Mouse (Mus musculus): Measurements from ENCODE around the gene Phlpp2. TPM values are rescaled to one million over a fixed set of nuclear protein-coding genes. Genes with fewer than 3 reads are reported as not detected.
A peak's percentile ranks its signal among the peaks of the same experiment; 100 is the strongest.

The Phlpp2 gene
- polyA plus RNA-seq (2015; fragmentation: Nextera tagmentation; extraction: Ambion mirVana): 1.6 and 1.8 TPM in 2 replicates

- no peaks in the 10 kb centered on the region for H3K9me3 ChIP-seq (replicated peaks; ENCODE audit: low read length)
- TF ChIP-seq CTCF (IDR thresholded peaks at IDR 0.05; ENCODE audit: low read depth): peak; percentile 58
- ATAC-seq (replicated peaks; ENCODE audit: low FRiP score, low read depth) (peak; percentile 97), DNase-seq (ENCODE audit: low spot score) (peak; percentile 96)
- WGBS: under 1% methylated on average over 37 of the region's 42 CpGs
- H3K9ac ChIP-seq (ENCODE audit: low read depth, low read length): peak within 1 kb of the TSS; percentile 84
- peak within 1 kb of the TSS; percentile 84 for H3K4me2 ChIP-seq (ENCODE audit: low read length)
- no peaks in the 10 kb centered on the region for H3K27me3 ChIP-seq (ENCODE audit: insufficient read depth, low read length)
- H3K36me3 ChIP-seq (ENCODE audit: insufficient read depth, low read length): no peaks in the 10 kb centered on the region
- H3K4me1 ChIP-seq (replicated peaks; ENCODE audit: insufficient read depth, low read length): no peaks in the 10 kb centered on the region; the same call in 1 of the 2 replicates
- H3K4me3 ChIP-seq (replicated peaks; ENCODE audit: low read depth, low read length): peak within 1 kb of the TSS; percentile 73
- H3K27ac ChIP-seq: peak within 1 kb of the TSS; percentile 89
Measured at GRCm38 (mm10) chr8:109868003-109868679, at the start of gene Phlpp2. Gene Phlpp2, plus strand, starts transcription at chr8:109868542.

- Histone ChIP-seq H3K27ac (0 out of 2 replicates have a peak overlapping the region, but pooled peaks have one; percentile 10), H3K4me1 (replicated peaks; ENCODE audit: insufficient read depth, low read length) (no peaks in the 10 kb centered on the region; the same call in 1 of the 2 replicates), H3K27me3 (ENCODE audit: insufficient read depth, low read length) (no peaks in the 10 kb centered on the region), H3K36me3 (ENCODE audit: insufficient read depth, low read length) (0 out of 2 replicates have a peak, but pooled peaks cover 4% of the 10 kb centered on the region), H3K4me3 (replicated peaks; ENCODE audit: low read depth, low read length) (no peak overlapping the region), H3K4me2 (ENCODE audit: low read length) (no peak overlapping the region), H3K9ac (ENCODE audit: low read depth, low read length) (no peak overlapping the region), H3K9me3 (replicated peaks; ENCODE audit: low read length) (no peaks in the 10 kb centered on the region)
- 62% methylated on average over 2 of the region's 2 CpGs for WGBS
- peak; percentile 65; the same call in 1 of the 2 replicates for ATAC-seq (replicated peaks; ENCODE audit: low FRiP score, low read depth)
- no peak for TF ChIP-seq CTCF (IDR thresholded peaks at IDR 0.05; ENCODE audit: low read depth)
- no peak for DNase-seq (ENCODE audit: low spot score)
Measured at GRCm38 (mm10) chr8:109823561-109823960, 44.8 kb upstream of the Phlpp2 start.

- TF ChIP-seq CTCF (IDR thresholded peaks at IDR 0.05; ENCODE audit: low read depth): no peak
- Histone ChIP-seq H3K4me3 (replicated peaks; ENCODE audit: low read depth, low read length) (no peak overlapping the region), H3K27ac (no peak overlapping the region), H3K4me2 (ENCODE audit: low read length) (no peak overlapping the region), H3K9me3 (replicated peaks; ENCODE audit: low read length) (no peaks in the 10 kb centered on the region), H3K9ac (ENCODE audit: low read depth, low read length) (no peak overlapping the region), H3K27me3 (ENCODE audit: insufficient read depth, low read length) (no peaks in the 10 kb centered on the region), H3K36me3 (ENCODE audit: insufficient read depth, low read length) (peaks cover 20% of the 10 kb centered on the region), H3K4me1 (replicated peaks; ENCODE audit: insufficient read depth, low read length) (no peaks in the 10 kb centered on the region)
- DNase-seq (ENCODE audit: low spot score) (no peak), ATAC-seq (replicated peaks; ENCODE audit: low FRiP score, low read depth) (no peak)
- 100% methylated on average over 2 of the region's 2 CpGs for WGBS
Measured at GRCm38 (mm10) chr8:109839822-109840221, 28.5 kb upstream of the Phlpp2 start.

GRCm38 (mm10) chr8:109842468-109842867 lies 25.9 kb upstream of the Phlpp2 start:
- no peak for ATAC-seq (replicated peaks; ENCODE audit: low FRiP score, low read depth)
- DNase-seq (ENCODE audit: low spot score): no peak
- H3K9ac ChIP-seq (ENCODE audit: low read depth, low read length): no peak overlapping the region
- peaks cover 27% of the 10 kb centered on the region; the same call in 1 of the 2 replicates for H3K36me3 ChIP-seq (ENCODE audit: insufficient read depth, low read length)
- H3K4me1 ChIP-seq (replicated peaks; ENCODE audit: insufficient read depth, low read length): no peaks in the 10 kb centered on the region
- H3K27me3 ChIP-seq (ENCODE audit: insufficient read depth, low read length): no peaks in the 10 kb centered on the region
- no peak overlapping the region for H3K4me3 ChIP-seq (replicated peaks; ENCODE audit: low read depth, low read length)
- 71% methylated on average over 1 of the region's 1 CpGs for WGBS
- no peak for TF ChIP-seq CTCF (IDR thresholded peaks at IDR 0.05; ENCODE audit: low read depth)
- no peak overlapping the region for H3K4me2 ChIP-seq (ENCODE audit: low read length)
- H3K9me3 ChIP-seq (replicated peaks; ENCODE audit: low read length): no peaks in the 10 kb centered on the region
- no peak overlapping the region for H3K27ac ChIP-seq

- H3K4me3 ChIP-seq (replicated peaks; ENCODE audit: low read depth, low read length): no peak overlapping the region
- H3K36me3 ChIP-seq (ENCODE audit: insufficient read depth, low read length): peaks cover 47% of the 10 kb centered on the region; the same call in 1 of the 2 replicates
- no peaks in the 10 kb centered on the region for H3K9me3 ChIP-seq (replicated peaks; ENCODE audit: low read length)
- no peak for DNase-seq (ENCODE audit: low spot score)
- no peak for TF ChIP-seq CTCF (IDR thresholded peaks at IDR 0.05; ENCODE audit: low read depth)
- no peak overlapping the region for H3K27ac ChIP-seq
- no peaks in the 10 kb centered on the region for H3K27me3 ChIP-seq (ENCODE audit: insufficient read depth, low read length)
- no peak overlapping the region for H3K9ac ChIP-seq (ENCODE audit: low read depth, low read length)
- no peak overlapping the region for H3K4me2 ChIP-seq (ENCODE audit: low read length)
- no peak for ATAC-seq (replicated peaks; ENCODE audit: low FRiP score, low read depth)
- 79% methylated on average over 2 of the region's 2 CpGs for WGBS
- no peaks in the 10 kb centered on the region for H3K4me1 ChIP-seq (replicated peaks; ENCODE audit: insufficient read depth, low read length)
Measured at GRCm38 (mm10) chr8:109847866-109848265, 20.5 kb upstream of the Phlpp2 start.

GRCm38 (mm10) chr8:109848981-109849380 lies 19.4 kb upstream of the Phlpp2 start:
- Histone ChIP-seq H3K9ac (ENCODE audit: low read depth, low read length) (no peak overlapping the region), H3K9me3 (replicated peaks; ENCODE audit: low read length) (no peaks in the 10 kb centered on the region), H3K27ac (no peak overlapping the region), H3K4me3 (replicated peaks; ENCODE audit: low read depth, low read length) (no peak overlapping the region), H3K36me3 (ENCODE audit: insufficient read depth, low read length) (peaks cover 36% of the 10 kb centered on the region; the same call in 1 of the 2 replicates), H3K4me2 (ENCODE audit: low read length) (no peak overlapping the region), H3K4me1 (replicated peaks; ENCODE audit: insufficient read depth, low read length) (no peaks in the 10 kb centered on the region), H3K27me3 (ENCODE audit: insufficient read depth, low read length) (no peaks in the 10 kb centered on the region)
- 76% methylated on average over 3 of the region's 3 CpGs for WGBS
- TF ChIP-seq CTCF (IDR thresholded peaks at IDR 0.05; ENCODE audit: low read depth): no peak
- DNase-seq (ENCODE audit: low spot score) (no peak), ATAC-seq (replicated peaks; ENCODE audit: low FRiP score, low read depth) (no peak)

All from kidney, postnatal 0 days (tissue).